Mouse (Mus musculus) G1E (cell line): ENCODE measurements around the gene Hexdc.

Source experiments
- CTCF ChIP-seq: IDR thresholded peaks from 2 replicates; pipeline ENCODE4 v1.5.1; 2012; ENCODE audit warnings: low read depth, low read length, inconsistent platforms, mixed read lengths
- GATA1 ChIP-seq: IDR thresholded peaks from 2 replicates; pipeline ENCODE4 v1.6.1; 2012; ENCODE audit warnings: borderline replicate concordance, low read length, inconsistent platforms, mixed read lengths

GRCm38 (mm10) chr11:121160636-121161346 is 43.4 kb upstream of the Hexdc start:
- TF ChIP-seq GATA1 (no peak), CTCF (no peak)
